Mouse (Mus musculus) lung, postnatal 10 days (tissue): Measurements from ENCODE around the gene Myocd.

ENCODE experiments used
- DNase-seq: peaks from one replicate; pipeline ENCODE4 v3.0.0; 2021

The Myocd gene

GRCm38 (mm10) chr11:65211701-65212100 lies 58.1 kb downstream of the Myocd start:
- DNase-seq = peak; percentile 60

- DNase-seq = peak; percentile 32
Measured at GRCm38 (mm10) chr11:65209441-65209840, 60.3 kb downstream of the Myocd start.

GRCm38 (mm10) chr11:65205306-65205705 lies 64.5 kb downstream of the Myocd start:
- peak; percentile 45 for DNase-seq

- DNase-seq = no peak
Measured at GRCm38 (mm10) chr11:65204651-65205050, 65.1 kb downstream of the Myocd start.

- no peak for DNase-seq
Measured at GRCm38 (mm10) chr11:65203020-65203419, 66.8 kb downstream of the Myocd start.

GRCm38 (mm10) chr11:65202236-65202635 lies 67.6 kb downstream of the Myocd start:
- peak; percentile 58 for DNase-seq

- no peak for DNase-seq
Measured at GRCm38 (mm10) chr11:65198026-65198425, 71.8 kb downstream of the Myocd start.

GRCm38 (mm10) chr11:65197280-65197679 lies 72.5 kb downstream of the Myocd start:
- peak; percentile 79 for DNase-seq

- DNase-seq = peak; percentile 23
Measured at GRCm38 (mm10) chr11:65186974-65187373, 82.8 kb downstream of the Myocd start.

- DNase-seq = no peak
Measured at GRCm38 (mm10) chr11:65185114-65185513, 84.7 kb downstream of the Myocd start.

- DNase-seq = peak; percentile 22
Measured at GRCm38 (mm10) chr11:65170121-65170750, 99.6 kb downstream of the Myocd start.

- DNase-seq = peak; percentile 76
Measured at GRCm38 (mm10) chr11:65162767-65163120, 107.0 kb downstream of the Myocd start, which contains the start of gene Arhgap44. Gene Arhgap44, minus strand, starts transcription at chr11:65162961.

- peak; percentile 11 for DNase-seq
Measured at GRCm38 (mm10) chr11:65161881-65162766, 107.7 kb downstream of the Myocd start.

GRCm38 (mm10) chr11:65160991-65161880 lies 108.6 kb downstream of the Myocd start:
- peak; percentile 59 for DNase-seq

- no peak for DNase-seq
Measured at GRCm38 (mm10) chr11:65159791-65160190, 110.0 kb downstream of the Myocd start, which contains the start of gene 1700086D15Rik. Gene 1700086D15Rik, minus strand, starts transcription at chr11:65159891.

- no peak for DNase-seq
Measured at GRCm38 (mm10) chr11:65158658-65158990, 111.2 kb downstream of the Myocd start.

GRCm38 (mm10) chr11:65157966-65158657 lies 111.7 kb downstream of the Myocd start:
- no peak for DNase-seq

GRCm38 (mm10) chr11:65153006-65153405 lies 116.8 kb downstream of the Myocd start:
- DNase-seq = no peak

- no peak for DNase-seq
Measured at GRCm38 (mm10) chr11:65148441-65148840, 121.3 kb downstream of the Myocd start.

GRCm38 (mm10) chr11:65142838-65143417 lies 126.9 kb downstream of the Myocd start:
- DNase-seq = no peak

GRCm38 (mm10) chr11:65139030-65139429 lies 130.8 kb downstream of the Myocd start:
- DNase-seq = no peak

- no peak for DNase-seq
Measured at GRCm38 (mm10) chr11:65137145-65137652, 132.6 kb downstream of the Myocd start.
